Mouse (Mus musculus): ENCODE measurements around the gene Ttll13. TPM values are rescaled to one million over a fixed set of nuclear protein-coding genes. Genes with fewer than 3 reads are reported as not detected.

Gene Ttll13
- 1.9 and 2.0 TPM in 2 replicates for polyA plus RNA-seq (2015; fragmentation: Nextera tagmentation; extraction: Ambion mirVana)

GRCm38 (mm10) chr7:80246148-80246721, at the start of gene Ttll13:
Gene Ttll13, plus strand, starts transcription at chr7:80246376.
- Histone ChIP-seq H3K27me3 (peaks cover 2% of the 10 kb centered on the region; the same call in 1 of the 2 replicates), H3K4me2 (replicated peaks) (peak within 1 kb of the TSS; percentile 58), H3K4me3 (replicated peaks) (peak within 1 kb of the TSS; percentile 56), H3K4me1 (replicated peaks) (no peaks in the 10 kb centered on the region; the same call in 1 of the 2 replicates), H3K36me3 (peaks cover 2% of the 10 kb centered on the region; the same call in 1 of the 2 replicates), H3K27ac (peak within 1 kb of the TSS; percentile 89), H3K9me3 (no peaks in the 10 kb centered on the region), H3K9ac (replicated peaks) (peak within 1 kb of the TSS; percentile 72)
- under 1% methylated on average over 48 of the region's 48 CpGs for WGBS
- ATAC-seq = peak; percentile 98

DNA sequence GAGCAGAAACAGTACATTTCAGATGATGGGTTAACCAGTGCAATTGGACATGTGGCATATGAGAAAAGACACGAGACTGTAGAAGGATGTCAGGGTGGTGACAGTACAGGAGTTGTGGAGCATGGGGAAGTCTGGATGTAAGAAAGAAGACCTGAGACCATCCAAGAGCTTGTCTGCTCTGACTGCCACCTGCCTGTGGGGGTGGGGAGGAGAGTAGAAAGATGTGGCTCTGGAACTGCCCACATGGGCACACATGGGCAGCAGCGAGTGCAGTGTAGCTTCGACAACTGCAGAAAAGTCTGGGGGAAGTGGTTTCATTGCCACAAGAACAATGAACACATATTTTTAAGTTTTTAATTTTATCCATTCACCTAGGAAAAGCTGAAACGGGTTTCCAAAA, 48.8 kb upstream of the Ttll13 start:
- Histone ChIP-seq H3K4me2 (replicated peaks) (peak overlapping the region; percentile 76), H3K36me3 (no peaks in the 10 kb centered on the region), H3K4me1 (replicated peaks) (peaks cover 73% of the 10 kb centered on the region), H3K27ac (peak overlapping the region; percentile 98), H3K9me3 (no peaks in the 10 kb centered on the region), H3K27me3 (no peaks in the 10 kb centered on the region), H3K4me3 (replicated peaks) (peak overlapping the region; percentile 65), H3K9ac (replicated peaks) (peak overlapping the region; percentile 91; the same call in 1 of the 2 replicates)
- ATAC-seq = no peak
- 13% methylated on average over 4 of the region's 4 CpGs for WGBS

DNA sequence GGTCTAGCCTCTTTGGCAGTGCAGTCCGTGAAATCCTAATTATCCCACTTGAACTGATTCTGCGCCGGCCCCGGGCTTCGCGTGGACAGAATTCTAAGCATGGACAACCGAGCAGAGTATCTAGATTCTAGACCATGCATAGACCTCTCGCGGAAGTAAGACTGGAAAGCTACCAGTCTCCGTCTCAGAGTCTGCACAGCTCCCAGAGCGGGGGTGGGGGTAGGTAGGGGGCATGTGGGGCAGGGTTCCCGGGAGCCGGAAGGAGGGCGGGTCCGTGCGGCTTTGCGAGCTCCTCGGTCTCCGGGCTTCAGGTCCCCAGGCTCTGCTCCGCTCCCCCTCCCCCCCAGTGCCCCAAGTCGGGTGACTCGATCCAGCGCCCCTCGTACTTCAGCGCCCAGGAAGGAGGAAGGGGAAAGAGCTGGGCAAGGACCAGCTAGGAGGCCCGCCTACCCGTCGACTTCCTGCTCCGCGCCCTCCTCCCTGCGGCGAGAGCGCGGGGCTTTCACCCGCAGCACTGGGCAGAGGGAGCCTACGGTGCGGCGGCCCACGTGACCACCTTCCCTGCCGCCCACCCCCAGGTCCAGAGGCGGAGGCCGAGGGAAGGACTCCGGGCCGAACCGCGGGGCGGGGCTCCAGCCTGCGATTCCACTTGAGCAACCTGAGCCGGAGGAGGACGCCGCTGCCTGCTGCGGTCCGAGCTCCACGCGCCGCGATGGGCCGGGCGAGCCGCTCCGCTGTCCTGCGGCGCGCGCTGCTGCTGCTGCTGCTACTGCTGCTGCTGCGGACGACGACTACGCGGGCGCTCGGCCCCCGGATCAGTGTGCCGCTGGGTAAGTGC, 48.0 kb upstream of the Ttll13 start:
- Histone ChIP-seq H3K4me2 (replicated peaks) (peak overlapping the region; percentile 76), H3K4me3 (replicated peaks) (peak overlapping the region; percentile 65), H3K9me3 (no peaks in the 10 kb centered on the region), H3K36me3 (no peaks in the 10 kb centered on the region), H3K4me1 (replicated peaks) (peaks cover 74% of the 10 kb centered on the region), H3K27me3 (no peaks in the 10 kb centered on the region), H3K27ac (peak overlapping the region; percentile 98), H3K9ac (replicated peaks) (peak overlapping the region; percentile 91)
- peak; percentile 90 for ATAC-seq
- WGBS = under 1% methylated on average over 71 of the region's 74 CpGs

GRCm38 (mm10) chr7:80198863-80199262, 47.3 kb upstream of the Ttll13 start:
- H3K36me3 ChIP-seq = no peaks in the 10 kb centered on the region
- peak overlapping the region; percentile 65 for H3K4me3 ChIP-seq (replicated peaks)
- peaks cover 76% of the 10 kb centered on the region for H3K4me1 ChIP-seq (replicated peaks)
- peak overlapping the region; percentile 91 for H3K9ac ChIP-seq (replicated peaks)
- 2% methylated on average over 11 of the region's 11 CpGs for WGBS
- no peaks in the 10 kb centered on the region for H3K27me3 ChIP-seq
- peak; percentile 7; the same call in 1 of the 2 replicates for ATAC-seq
- peak overlapping the region; percentile 76 for H3K4me2 ChIP-seq (replicated peaks)
- peak overlapping the region; percentile 98 for H3K27ac ChIP-seq
- H3K9me3 ChIP-seq = no peaks in the 10 kb centered on the region

GRCm38 (mm10) chr7:80199286-80199685, 46.9 kb upstream of the Ttll13 start:
- no peak for ATAC-seq
- WGBS = 36% methylated on average over 6 of the region's 6 CpGs
- peak overlapping the region; percentile 91 for H3K9ac ChIP-seq (replicated peaks)
- H3K27me3 ChIP-seq = no peaks in the 10 kb centered on the region
- H3K4me2 ChIP-seq (replicated peaks) = peak overlapping the region; percentile 76
- peak overlapping the region; percentile 65 for H3K4me3 ChIP-seq (replicated peaks)
- no peaks in the 10 kb centered on the region for H3K36me3 ChIP-seq
- peaks cover 76% of the 10 kb centered on the region for H3K4me1 ChIP-seq (replicated peaks)
- H3K9me3 ChIP-seq = no peaks in the 10 kb centered on the region
- peak overlapping the region; percentile 98 for H3K27ac ChIP-seq

DNA sequence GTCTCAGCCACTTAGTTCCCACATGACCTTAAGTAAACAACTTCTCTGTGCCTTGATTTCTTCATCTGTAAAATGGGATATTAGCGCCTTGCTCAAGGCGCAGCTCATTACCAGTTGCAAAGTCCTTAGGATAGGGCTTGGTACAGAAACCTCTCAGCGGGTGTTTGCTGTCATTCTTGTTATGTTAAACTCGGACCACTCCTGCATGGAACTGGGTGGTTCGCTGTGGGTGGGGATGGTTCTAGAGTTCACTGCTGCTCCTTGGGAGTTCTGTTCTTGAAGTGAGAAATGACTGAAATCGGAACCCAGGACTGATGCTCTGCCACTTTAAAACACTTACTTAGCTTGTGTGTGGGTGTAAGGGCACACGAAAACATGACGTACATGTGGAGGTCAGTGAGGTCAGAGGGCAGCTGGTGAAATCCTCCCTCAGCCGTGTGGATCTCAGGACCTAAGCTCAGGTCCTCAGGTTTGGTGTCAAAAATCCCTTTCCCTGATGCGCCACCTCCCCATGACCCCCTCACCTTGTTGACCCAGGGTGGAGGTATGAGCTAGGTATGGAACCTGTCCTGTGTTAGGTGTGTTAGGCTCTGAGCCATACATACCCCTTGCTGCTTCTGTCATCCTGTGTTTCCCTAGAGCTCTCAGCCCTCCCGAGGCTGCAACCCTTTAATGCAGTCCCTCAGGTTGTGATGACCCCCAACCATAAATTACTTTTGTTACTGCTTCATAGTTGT, 46.2 kb upstream of the Ttll13 start:
- Histone ChIP-seq H3K4me1 (replicated peaks) (peaks cover 77% of the 10 kb centered on the region), H3K4me2 (replicated peaks) (peak overlapping the region; percentile 76), H3K4me3 (replicated peaks) (peak overlapping the region; percentile 65), H3K36me3 (no peaks in the 10 kb centered on the region), H3K27ac (no peak overlapping the region), H3K9ac (replicated peaks) (peak overlapping the region; percentile 91; the same call in 1 of the 2 replicates), H3K9me3 (no peaks in the 10 kb centered on the region), H3K27me3 (no peaks in the 10 kb centered on the region)
- ATAC-seq = no peak
- 78% methylated on average over 11 of the region's 11 CpGs for WGBS

GRCm38 (mm10) chr7:80200588-80200945, 45.6 kb upstream of the Ttll13 start:
- ATAC-seq = no peak
- H3K9ac ChIP-seq (replicated peaks) = no peak overlapping the region
- H3K4me3 ChIP-seq (replicated peaks) = no peak overlapping the region
- no peaks in the 10 kb centered on the region for H3K9me3 ChIP-seq
- H3K4me1 ChIP-seq (replicated peaks) = peaks cover 76% of the 10 kb centered on the region
- no peaks in the 10 kb centered on the region for H3K36me3 ChIP-seq
- WGBS = 87% methylated on average over 6 of the region's 6 CpGs
- peak overlapping the region; percentile 76 for H3K4me2 ChIP-seq (replicated peaks)
- no peak overlapping the region for H3K27ac ChIP-seq
- H3K27me3 ChIP-seq = no peaks in the 10 kb centered on the region

DNA sequence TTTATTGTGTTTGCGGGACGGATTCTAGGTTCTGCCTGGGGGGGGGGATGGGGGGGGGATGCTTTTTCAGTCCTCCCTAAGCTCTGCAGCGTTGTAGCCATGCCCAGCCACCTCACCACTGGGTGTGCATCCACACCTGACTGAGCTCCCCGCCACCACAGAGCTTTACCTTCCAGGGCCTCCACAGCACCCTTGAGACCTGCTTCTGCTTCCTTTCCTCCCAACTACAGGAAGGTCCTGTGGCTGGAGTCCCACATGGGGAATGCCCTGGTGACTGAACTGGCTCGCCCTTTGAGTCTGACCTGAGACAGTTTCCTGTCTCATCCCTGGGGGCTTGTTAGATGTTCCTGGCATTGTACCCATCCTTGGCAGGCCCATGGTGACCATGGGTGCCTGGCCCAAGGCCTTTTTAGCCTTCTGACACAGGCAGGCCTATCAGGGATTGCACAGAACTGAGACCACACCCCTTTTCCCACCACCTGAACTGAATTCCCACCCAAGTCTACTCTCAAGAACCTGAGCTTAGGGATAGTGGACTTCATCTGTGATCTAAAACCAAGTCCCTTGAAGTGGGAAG, 45.1 kb upstream of the Ttll13 start:
- Histone ChIP-seq H3K9me3 (no peaks in the 10 kb centered on the region), H3K27ac (no peak overlapping the region), H3K4me3 (replicated peaks) (no peak overlapping the region), H3K9ac (replicated peaks) (no peak overlapping the region), H3K4me2 (replicated peaks) (peak overlapping the region; percentile 13; the same call in 1 of the 2 replicates), H3K36me3 (no peaks in the 10 kb centered on the region), H3K27me3 (no peaks in the 10 kb centered on the region), H3K4me1 (replicated peaks) (peaks cover 80% of the 10 kb centered on the region)
- no peak for ATAC-seq
- WGBS = 93% methylated on average over 5 of the region's 5 CpGs

GRCm38 (mm10) chr7:80201888-80202540, 44.2 kb upstream of the Ttll13 start:
- peak overlapping the region; percentile 58 for H3K27ac ChIP-seq
- H3K4me2 ChIP-seq (replicated peaks) = no peak overlapping the region; the same call in 1 of the 2 replicates
- no peak for ATAC-seq
- WGBS = 58% methylated on average over 15 of the region's 15 CpGs
- peaks cover 80% of the 10 kb centered on the region for H3K4me1 ChIP-seq (replicated peaks)
- H3K9me3 ChIP-seq = no peaks in the 10 kb centered on the region
- H3K9ac ChIP-seq (replicated peaks) = peak overlapping the region; percentile 42; the same call in 1 of the 2 replicates
- H3K36me3 ChIP-seq = no peaks in the 10 kb centered on the region
- H3K27me3 ChIP-seq = no peaks in the 10 kb centered on the region
- no peak overlapping the region for H3K4me3 ChIP-seq (replicated peaks)

GRCm38 (mm10) chr7:80202961-80203360, 43.2 kb upstream of the Ttll13 start:
- peak overlapping the region; percentile 58 for H3K27ac ChIP-seq

GRCm38 (mm10) chr7:80203638-80204096, 42.5 kb upstream of the Ttll13 start:
- Histone ChIP-seq H3K9ac (replicated peaks) (no peak overlapping the region), H3K4me3 (replicated peaks) (no peak overlapping the region), H3K27me3 (no peaks in the 10 kb centered on the region), H3K27ac (peak overlapping the region; percentile 58), H3K9me3 (no peaks in the 10 kb centered on the region), H3K4me1 (replicated peaks) (peaks cover 88% of the 10 kb centered on the region), H3K36me3 (no peaks in the 10 kb centered on the region), H3K4me2 (replicated peaks) (peak overlapping the region; percentile 17)
- 36% methylated on average over 12 of the region's 12 CpGs for WGBS
- no peak for ATAC-seq

More at GRCm38 (mm10) chr7:80202961-80203360, 43.2 kb upstream of the Ttll13 start:
- Histone ChIP-seq H3K4me1 (replicated peaks) (peaks cover 81% of the 10 kb centered on the region), H3K4me3 (replicated peaks) (no peak overlapping the region), H3K9me3 (no peaks in the 10 kb centered on the region), H3K4me2 (replicated peaks) (peak overlapping the region; percentile 17; the same call in 1 of the 2 replicates), H3K27me3 (no peaks in the 10 kb centered on the region), H3K36me3 (no peaks in the 10 kb centered on the region), H3K9ac (replicated peaks) (no peak overlapping the region)
- no peak for ATAC-seq
- WGBS = 79% methylated on average over 5 of the region's 5 CpGs

All from midbrain, embryonic 13.5 days (tissue).